Mouse (Mus musculus) G1E (cell line): ENCODE data around the gene Tnfrsf1b. TPM values are rescaled to one million over a fixed set of nuclear protein-coding genes. Genes with fewer than 3 reads are reported as not detected.

Experiments
- ATAC-seq: 2 replicates; pipeline ENCODE4 v1.8.0; 2016; ENCODE audit warnings: mild to moderate bottlenecking; ENCODE audit not compliant: insufficient number of reproducible peaks, poor library complexity, low FRiP score, severe bottlenecking; ENCODE audit errors: extremely low read depth
- DNase-seq: peaks from one replicate; pipeline ENCODE4 v3.0.0; 2012; ENCODE audit warnings: low spot score
- H3K27me3 ChIP-seq: 2 replicates; pipeline ENCODE4 v1.6.1; 2012; ENCODE audit warnings: mild to moderate bottlenecking, low read length, inconsistent platforms; ENCODE audit not compliant: insufficient read depth
- H3K36me3 ChIP-seq: replicated peaks from 2 replicates; pipeline ENCODE3; 2012; ENCODE audit warnings: mild to moderate bottlenecking, inconsistent platforms
- H3K4me1 ChIP-seq: 2 replicates; pipeline ENCODE4 v1.6.1; 2012; ENCODE audit warnings: low read depth, low read length, inconsistent platforms, mixed read lengths; ENCODE audit not compliant: insufficient read depth
- H3K4me3 ChIP-seq: 2 replicates; pipeline ENCODE4 v1.5.1; 2012; ENCODE audit warnings: low read depth, mild to moderate bottlenecking, inconsistent platforms, low read length, moderate library complexity, mixed read lengths
- H3K9me3 ChIP-seq: replicated peaks from 2 replicates; pipeline ENCODE4 v1.6.1; 2012; ENCODE audit warnings: inconsistent platforms
- CTCF ChIP-seq: IDR thresholded peaks from 2 replicates; pipeline ENCODE4 v1.5.1; 2012; ENCODE audit warnings: low read depth, low read length, inconsistent platforms, mixed read lengths
- GATA1 ChIP-seq: IDR thresholded peaks from 2 replicates; pipeline ENCODE4 v1.6.1; 2012; ENCODE audit warnings: borderline replicate concordance, low read length, inconsistent platforms, mixed read lengths
- GATA2 ChIP-seq: IDR thresholded peaks from 2 replicates; pipeline ENCODE4 v1.6.1; 2012; ENCODE audit warnings: low read depth, low read length, inconsistent platforms, borderline replicate concordance
- POLR2AphosphoS5 ChIP-seq: IDR thresholded peaks from 2 replicates; pipeline ENCODE4 v1.6.1; 2012; ENCODE audit warnings: low read depth, low read length, inconsistent platforms; ENCODE audit not compliant: insufficient replicate concordance
- TAL1 ChIP-seq: conservative IDR thresholded peaks from 2 replicates; pipeline ENCODE4 v1.6.1; 2012; ENCODE audit warnings: low read depth, low read length, inconsistent platforms, mixed read lengths
- polyA plus RNA-seq: library from polyadenylated mRNA; stranded (reverse); fragments of >175 nt; gene quantifications from 2 replicates; pipeline ENCODE4 v1.2.3, GENCODE M21; 2012
- total RNA-seq, 2 experiments: library from RNA; stranded (forward) in 1 of 2; stranded (reverse) in 1 of 2; fragments of 200-1000 nt in 1 of 2; fragments of >200 nt in 1 of 2; fragmentation: Nextera tagmentation in 1 of 2; gene quantifications; 2 replicates each; pipeline ENCODE4 v1.2.3; 2014 to 2017

The Tnfrsf1b gene
- total and polyA plus RNA-seq, 3 experiments, result not detected

GRCm38 (mm10) chr4:145199982-145200699 is 46.5 kb downstream of the Tnfrsf1b start:
- no peaks in the 10 kb centered on the region for H3K36me3 ChIP-seq
- no peak for ATAC-seq
- peaks cover 9% of the 10 kb centered on the region; the same call in 1 of the 2 replicates for H3K4me1 ChIP-seq
- H3K27me3 ChIP-seq, result 0 out of 2 replicates have a peak, but pooled peaks cover 6% of the 10 kb centered on the region
- H3K9me3 ChIP-seq, result no peaks in the 10 kb centered on the region
- no peak for DNase-seq
- no peak overlapping the region for H3K4me3 ChIP-seq
- TF ChIP-seq POLR2AphosphoS5 (no peak), CTCF (no peak), GATA2 (no peak), TAL1 (no peak), GATA1 (no peak)

GRCm38 (mm10) chr4:145196586-145196985 is 50.1 kb downstream of the Tnfrsf1b start:
- TF ChIP-seq TAL1 (no peak), POLR2AphosphoS5 (no peak), GATA2 (no peak), GATA1 (no peak), CTCF (no peak)
- H3K4me3 ChIP-seq, result no peak overlapping the region
- DNase-seq (no peak), ATAC-seq (no peak)
- H3K4me1 ChIP-seq, result peaks cover 22% of the 10 kb centered on the region
- H3K36me3 ChIP-seq, result peaks cover 3% of the 10 kb centered on the region
- H3K27me3 ChIP-seq, result 0 out of 2 replicates have a peak, but pooled peaks cover 6% of the 10 kb centered on the region
- H3K9me3 ChIP-seq, result no peaks in the 10 kb centered on the region

- 0 out of 2 replicates have a peak, but pooled peaks cover 6% of the 10 kb centered on the region for H3K27me3 ChIP-seq
- H3K4me1 ChIP-seq, result peaks cover 22% of the 10 kb centered on the region
- ATAC-seq (no peak), DNase-seq (no peak)
- H3K4me3 ChIP-seq, result peak overlapping the region; percentile 94
- peaks cover 15% of the 10 kb centered on the region for H3K36me3 ChIP-seq
- TF ChIP-seq CTCF, result no peak
- no peak for TF ChIP-seq POLR2AphosphoS5
- TF ChIP-seq TAL1, result no peak
- TF ChIP-seq GATA2, result no peak
- TF ChIP-seq GATA1, result no peak
- H3K9me3 ChIP-seq, result no peaks in the 10 kb centered on the region
Observed at GRCm38 (mm10) chr4:145195172-145195571, 51.5 kb downstream of the Tnfrsf1b start.

- H3K4me1 ChIP-seq, result peaks cover 20% of the 10 kb centered on the region
- ATAC-seq (peak; percentile 67), DNase-seq (peak; percentile 82)
- H3K36me3 ChIP-seq, result peaks cover 20% of the 10 kb centered on the region
- TF ChIP-seq CTCF (peak; percentile 86), GATA1 (no peak), TAL1 (no peak), POLR2AphosphoS5 (no peak)
- H3K4me3 ChIP-seq, result peak within 1 kb of the TSS; percentile 94
- no peaks in the 10 kb centered on the region for H3K9me3 ChIP-seq
- H3K27me3 ChIP-seq, result 0 out of 2 replicates have a peak, but pooled peaks cover 6% of the 10 kb centered on the region
Observed at GRCm38 (mm10) chr4:145194559-145195162, 52.0 kb downstream of the Tnfrsf1b start, which contains the start of gene Vps13d. Vps13d (minus strand) TSS chr4:145195005.

- H3K4me3 ChIP-seq, result peak overlapping the region; percentile 94
- DNase-seq (peak; percentile 26), ATAC-seq (peak; percentile 43)
- TF ChIP-seq TAL1 (no peak), CTCF (no peak), GATA2 (no peak), GATA1 (no peak), POLR2AphosphoS5 (no peak)
- H3K27me3 ChIP-seq, result 0 out of 2 replicates have a peak, but pooled peaks cover 3% of the 10 kb centered on the region
- H3K36me3 ChIP-seq, result peaks cover 25% of the 10 kb centered on the region
- no peaks in the 10 kb centered on the region for H3K9me3 ChIP-seq
- H3K4me1 ChIP-seq, result peaks cover 20% of the 10 kb centered on the region
Observed at GRCm38 (mm10) chr4:145193991-145194511, 52.6 kb downstream of the Tnfrsf1b start.

GRCm38 (mm10) chr4:145193406-145193805 is 53.3 kb downstream of the Tnfrsf1b start:
- Histone ChIP-seq H3K27me3 (0 out of 2 replicates have a peak, but pooled peaks cover 3% of the 10 kb centered on the region), H3K4me1 (peaks cover 20% of the 10 kb centered on the region), H3K36me3 (peaks cover 31% of the 10 kb centered on the region), H3K4me3 (peak overlapping the region; percentile 94; the same call in 1 of the 2 replicates), H3K9me3 (no peaks in the 10 kb centered on the region)
- ATAC-seq (no peak), DNase-seq (no peak)
- no peak for TF ChIP-seq CTCF
- no peak for TF ChIP-seq GATA2
- no peak for TF ChIP-seq GATA1
- no peak for TF ChIP-seq TAL1
- TF ChIP-seq POLR2AphosphoS5, result no peak
